Mouse (Mus musculus): ENCODE measurements around the gene Cpsf3.

The Cpsf3 gene

DNA sequence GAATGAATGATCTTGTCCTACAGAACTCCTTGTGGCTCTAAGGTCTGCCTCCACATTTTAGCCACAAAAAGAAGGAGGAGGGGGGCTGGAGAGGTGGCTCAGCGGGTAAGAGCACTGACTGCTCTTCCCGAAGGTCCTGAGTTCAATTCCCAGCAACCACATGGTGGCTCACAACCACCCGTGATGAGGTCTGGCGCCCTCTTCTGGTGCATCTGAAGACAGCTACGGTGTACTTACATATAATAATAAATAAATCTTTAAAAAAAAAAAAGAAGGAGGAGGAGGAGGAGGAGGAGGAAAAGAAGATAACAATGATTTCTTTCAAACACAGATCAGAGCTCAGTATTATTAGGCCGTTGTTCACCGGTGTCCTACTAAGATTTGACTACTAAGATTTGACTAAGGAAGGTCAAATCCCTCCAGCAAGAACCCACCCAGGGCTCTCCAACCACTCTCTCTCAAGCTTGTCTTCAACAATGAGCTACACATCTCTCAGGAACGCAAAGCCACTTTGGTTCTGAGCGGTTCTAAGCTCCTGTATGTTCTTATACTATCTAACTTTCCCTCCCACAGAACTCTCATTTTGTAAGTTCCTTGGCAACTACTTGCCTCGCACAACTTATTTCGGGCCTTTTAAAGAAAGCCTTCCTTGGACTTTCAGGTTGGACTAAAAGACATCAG, at the start of gene Cpsf3:
Gene Cpsf3, plus strand, starts transcription at position 631 of the 681 bp plus-strand sequence.
- no peak for DNase-seq

DNA sequence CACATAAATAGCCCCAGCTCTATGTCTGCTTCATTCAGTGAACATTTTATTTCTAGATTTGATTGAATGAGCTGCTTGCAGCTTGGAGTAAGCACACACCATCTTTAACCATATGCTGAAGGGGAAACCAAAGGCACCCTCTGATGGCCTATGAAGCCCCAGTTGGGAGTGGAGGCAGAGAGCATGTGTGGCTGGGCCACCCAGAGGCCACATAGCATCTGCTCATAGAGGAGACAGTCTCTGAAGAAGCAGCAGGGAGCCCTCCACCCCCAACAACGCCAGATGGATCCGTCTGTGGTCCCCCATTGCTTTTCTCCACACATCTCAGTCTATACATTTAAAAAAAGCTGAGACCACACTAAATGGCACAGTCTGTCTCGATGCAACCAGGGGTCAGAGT, 43.2 kb upstream of the Cpsf3 start:
- DNase-seq, result no peak

DNA sequence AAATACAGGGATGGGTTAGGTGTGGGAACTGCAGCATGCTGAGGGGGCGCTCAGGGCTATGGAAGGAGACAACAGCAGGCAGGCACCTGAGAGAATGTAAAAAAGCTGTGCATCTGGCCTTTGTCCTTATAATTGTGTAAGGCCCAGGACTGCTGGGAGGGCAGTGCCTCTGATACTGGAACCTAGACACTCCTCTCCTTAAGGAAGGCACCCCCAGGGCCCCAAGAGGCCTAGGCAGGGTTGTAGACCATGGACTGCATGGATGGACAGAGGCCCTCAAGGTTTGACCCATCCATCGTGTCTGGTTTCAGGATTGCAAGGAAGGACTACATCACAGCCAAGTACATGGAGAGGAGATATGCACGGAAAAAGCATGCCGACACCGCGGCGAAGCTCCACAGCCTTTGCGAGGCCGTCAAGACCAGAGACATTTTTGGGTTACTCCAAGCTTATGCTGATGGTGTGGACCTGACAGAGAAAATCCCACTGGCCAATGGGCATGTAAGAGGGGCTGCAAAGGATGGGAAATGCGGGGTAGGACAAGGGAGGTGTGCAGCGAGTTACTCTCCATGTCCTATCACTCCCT, 40.7 kb upstream of the Cpsf3 start:
- DNase-seq, result no peak

DNA sequence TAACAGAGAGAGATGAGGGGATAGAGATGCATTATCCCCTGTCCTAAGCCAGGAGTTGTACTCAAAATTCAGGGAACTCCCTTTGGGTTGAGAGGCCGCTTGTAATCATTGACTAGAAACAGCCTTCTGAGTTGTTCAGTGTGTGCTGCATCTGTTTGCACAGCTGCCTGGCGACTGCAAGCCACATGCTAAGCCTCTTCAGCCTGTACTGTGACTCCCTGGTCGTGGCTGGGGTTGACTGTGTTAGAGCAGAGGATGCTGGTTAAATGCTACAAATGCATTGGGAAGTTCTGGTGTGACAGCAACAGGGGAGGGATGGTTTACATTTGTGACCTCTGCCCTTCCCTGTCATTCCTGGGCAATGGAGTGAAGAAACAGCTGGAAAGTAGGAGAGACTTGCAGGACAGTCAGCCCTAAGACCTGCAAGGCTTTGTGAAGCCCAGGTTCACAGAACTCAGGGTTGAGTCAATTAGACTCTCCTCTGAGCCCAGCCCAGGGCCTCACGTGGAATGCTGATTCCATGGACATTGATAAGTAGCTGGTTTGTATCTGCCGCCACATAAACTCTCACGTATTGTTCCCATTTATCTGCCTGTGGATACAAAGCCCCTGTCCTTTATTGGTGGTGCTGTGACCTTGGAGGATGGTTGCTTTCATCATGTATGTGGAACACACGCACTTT, 37.3 kb upstream of the Cpsf3 start:
- no peak for DNase-seq

DNA sequence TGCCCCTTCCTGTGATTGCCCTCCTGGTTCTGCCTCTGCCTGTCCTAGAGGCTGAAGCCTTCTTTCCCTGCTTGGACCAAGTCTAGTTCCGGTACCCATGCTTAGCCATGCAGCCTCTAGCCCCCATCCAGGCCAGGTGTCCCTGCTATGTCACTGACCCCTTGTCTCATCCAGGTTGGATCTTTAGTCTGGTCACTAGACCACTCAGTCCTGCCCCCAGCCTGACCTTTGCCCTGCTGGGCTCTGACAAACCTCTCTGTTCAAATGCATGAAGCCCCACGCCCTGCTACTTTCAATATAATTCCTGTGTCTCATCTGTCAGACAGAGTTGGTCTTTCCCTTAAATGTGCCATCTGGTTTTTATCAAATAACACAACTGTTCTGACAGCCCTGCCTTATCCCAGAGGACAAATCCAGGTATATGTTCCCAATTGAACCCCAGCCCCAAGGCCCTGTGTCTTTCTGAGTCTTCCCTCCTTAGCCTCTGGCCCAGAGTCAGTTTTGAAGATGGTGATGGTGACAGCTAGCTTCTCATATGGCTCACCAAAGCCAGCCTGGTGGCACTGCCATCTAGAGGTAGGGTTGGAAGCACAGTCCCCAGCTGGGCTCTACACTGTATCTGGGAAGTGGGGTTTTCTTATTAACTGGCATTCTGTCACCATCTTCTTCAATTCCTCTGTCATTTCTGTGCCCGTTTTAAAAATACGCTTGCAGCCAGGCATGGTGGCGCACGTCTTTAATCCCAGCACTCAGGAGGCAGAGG, 24.5 kb upstream of the Cpsf3 start:
- DNase-seq, result peak; percentile 33

DNA sequence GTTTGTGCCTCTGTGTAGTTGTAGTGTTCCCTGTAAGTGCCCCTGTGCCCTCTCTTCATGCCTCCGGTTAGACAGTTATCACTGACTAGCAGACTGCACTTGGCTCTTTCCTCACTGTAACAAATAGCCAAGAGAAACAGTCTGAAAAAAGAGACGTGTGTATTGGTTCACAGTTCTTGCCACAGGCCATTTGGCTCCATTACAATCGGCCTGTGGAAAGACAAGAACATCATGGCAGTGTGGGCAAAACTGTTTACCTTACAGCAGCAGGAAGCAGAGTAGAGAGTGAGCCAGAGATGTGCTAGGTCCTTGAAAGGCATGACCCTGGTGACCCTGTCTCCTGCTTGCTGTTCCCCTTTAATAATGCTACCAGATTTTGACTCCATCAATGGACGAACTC, 23.7 kb upstream of the Cpsf3 start:
- no peak for DNase-seq

DNA sequence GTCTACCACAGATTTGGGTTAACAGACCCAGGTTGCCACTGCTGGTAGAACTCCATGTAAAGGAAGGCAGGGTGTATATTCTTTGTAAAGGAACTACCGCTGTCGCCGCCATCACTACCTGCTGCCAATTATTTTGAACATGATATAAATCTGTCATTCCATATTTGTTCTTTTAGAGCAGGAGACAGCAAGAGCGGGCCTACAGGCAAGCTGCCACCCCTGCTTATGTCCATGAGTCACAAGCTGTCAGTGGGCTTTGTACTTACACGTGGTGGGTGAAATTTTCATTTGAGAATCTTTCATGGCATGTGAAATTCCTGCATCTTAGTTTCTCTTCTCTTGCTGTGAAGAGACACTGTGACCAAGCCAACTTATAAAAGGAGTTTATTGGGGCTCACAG, 21.9 kb upstream of the Cpsf3 start:
- DNase-seq, result no peak

DNA sequence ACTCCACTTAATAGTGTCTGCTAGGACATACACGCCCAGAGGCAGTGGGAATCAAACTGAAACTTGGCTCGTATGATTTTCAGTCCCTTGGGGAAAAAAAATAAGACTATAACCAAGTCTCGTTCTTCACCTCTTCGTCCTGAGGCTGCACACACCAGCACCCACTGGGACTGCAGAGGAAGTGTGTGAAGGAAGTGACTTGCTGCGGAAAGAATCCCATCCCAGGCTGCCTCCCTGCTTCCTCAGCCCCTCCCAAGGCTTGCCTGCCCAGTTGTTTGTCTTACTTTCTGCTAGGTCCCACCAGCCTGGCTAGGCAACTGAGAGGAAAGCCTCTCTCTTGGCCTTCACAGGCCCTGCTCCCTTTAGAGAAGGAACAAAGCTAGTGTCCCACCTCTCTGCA, 20.9 kb upstream of the Cpsf3 start:
- peak; percentile 7 for DNase-seq

DNA sequence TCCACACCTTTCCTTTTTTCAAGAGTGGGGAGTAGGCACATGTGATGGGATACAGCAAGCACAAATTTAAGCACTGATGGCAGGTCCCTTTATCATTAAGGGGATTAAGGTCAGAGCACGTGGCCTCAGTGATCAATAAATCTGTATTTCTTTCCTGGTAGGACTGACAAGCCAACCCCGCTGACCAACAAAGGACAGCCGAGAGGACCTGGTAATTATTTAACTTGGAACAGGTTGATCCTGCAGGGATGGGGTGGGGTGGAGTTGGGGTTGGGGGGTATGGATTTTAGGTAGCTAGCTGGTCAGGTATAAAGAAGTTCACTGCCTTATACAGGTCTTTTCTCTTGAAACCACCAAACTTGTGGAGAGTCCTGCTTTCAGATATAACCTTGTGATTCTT, 20.2 kb upstream of the Cpsf3 start:
- DNase-seq, result peak; percentile 8

DNA sequence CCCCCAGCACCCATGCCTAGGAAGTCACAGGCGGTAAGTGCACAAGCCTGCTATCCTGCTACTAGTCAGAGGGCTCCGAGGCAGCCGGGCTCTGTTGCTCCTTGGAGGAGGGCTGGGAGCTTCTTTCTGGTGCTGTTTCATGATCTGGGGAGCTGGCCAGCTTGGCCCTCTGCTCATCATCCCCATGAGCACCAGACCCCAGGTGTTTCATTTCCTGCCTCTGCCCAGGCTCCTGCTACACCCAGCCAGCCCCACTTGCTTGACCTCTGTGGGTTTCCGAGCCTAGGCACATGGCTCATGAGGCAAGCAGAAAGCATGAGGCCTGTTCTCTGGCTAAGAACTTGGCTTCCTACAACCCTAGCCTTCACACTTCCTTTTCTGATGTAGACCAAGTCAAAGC, 19.7 kb upstream of the Cpsf3 start:
- no peak for DNase-seq

DNA sequence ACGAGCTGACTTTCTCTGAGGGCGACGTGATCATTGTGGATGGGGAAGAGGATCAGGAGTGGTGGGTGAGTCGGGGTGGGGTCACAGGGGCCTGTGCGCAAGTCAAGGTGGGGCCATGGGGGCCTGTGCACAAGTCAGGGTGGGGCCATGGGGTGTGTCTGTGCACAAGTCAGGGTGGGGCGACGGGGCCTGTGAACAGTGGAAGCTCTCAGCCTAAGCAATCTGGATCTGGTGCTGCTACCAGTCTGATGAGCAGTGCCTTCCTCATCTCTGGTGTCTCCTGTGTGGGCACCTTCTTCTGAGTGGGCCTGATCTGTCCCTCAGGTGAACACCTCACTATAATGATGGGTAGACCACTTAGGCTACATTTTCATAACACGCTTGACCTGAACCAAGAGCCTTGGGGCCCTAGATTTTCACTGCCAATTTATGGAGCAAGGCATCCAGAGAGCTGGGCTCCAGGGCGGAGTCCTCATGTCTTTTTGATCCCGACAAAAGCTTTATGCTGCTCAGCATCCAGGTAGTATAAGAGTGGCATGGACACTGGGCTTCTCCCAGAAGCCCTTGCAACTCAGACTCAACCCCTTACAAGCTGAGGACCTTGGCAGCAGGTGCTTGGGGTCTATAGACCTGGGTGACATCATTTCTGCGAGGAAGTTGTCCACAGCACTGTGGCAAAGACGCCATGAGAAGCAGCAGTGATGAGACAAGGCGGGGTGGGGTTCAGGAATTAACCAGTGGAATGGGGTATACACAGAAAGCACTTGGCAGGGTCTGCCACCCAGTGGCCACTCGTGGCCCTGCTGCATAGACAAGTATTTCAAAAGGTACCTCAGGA, 19.0 kb upstream of the Cpsf3 start:
- DNase-seq, result peak; percentile 59

DNA sequence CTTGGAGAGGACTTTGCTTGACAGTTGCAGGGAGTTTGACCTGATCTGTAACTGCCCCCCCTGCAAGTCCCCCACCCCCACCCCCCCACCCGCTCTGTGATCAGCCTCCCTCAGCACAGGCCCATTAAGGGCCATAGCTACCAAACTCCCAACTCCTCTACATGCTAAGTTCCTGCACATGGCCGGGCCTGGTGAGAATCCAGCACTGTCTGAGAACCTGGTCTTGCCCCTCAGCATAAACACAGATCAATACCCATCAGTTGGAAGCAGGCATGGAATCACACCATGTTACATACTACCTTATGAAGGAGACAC, 18.4 kb upstream of the Cpsf3 start:
- no peak for DNase-seq

DNA sequence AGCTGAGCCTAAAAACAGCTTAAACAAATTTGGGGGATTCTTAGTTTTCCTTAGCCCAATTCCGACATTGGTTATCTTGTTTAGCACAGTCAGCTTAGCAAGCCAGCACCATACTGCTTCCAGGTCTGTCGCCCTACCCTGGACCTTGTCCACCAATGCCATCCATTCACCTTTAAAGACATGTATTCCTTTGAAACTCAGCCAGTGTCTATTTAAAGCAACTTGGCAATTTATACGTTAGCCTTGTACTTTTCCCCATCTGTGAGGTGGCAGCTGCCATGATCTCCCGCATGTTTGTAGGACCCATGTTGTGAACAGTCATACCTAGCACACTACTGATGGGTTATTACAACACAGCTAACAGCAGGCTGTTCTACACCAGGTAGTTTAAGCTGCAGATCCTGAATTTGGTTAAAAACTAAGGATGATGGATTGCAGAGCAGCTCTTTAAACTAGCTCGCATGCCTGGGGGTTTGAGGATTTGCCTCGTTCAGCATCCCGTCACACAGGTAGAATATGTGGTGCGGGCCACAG, 17.0 kb upstream of the Cpsf3 start:
- no peak for DNase-seq

DNA sequence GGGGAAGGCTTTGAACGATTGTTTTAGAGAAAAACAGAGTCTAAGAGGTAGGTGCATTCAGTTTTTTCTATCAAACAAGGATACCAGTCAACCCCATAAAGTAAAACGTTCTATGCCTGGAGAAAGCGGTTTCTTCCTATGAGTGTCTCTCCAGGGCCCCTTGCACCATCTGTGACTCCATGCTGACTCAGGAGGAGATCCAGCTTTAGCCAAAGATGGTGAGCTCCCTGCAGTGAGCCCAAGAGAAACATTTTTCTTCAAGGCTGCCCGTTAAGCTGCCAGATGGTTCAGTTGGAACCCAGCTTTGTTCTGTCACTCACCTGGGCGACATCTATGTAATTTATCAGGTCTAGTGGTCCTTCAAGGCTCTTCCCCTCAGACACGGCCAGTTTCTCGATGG, 10.7 kb upstream of the Cpsf3 start:
- DNase-seq, result no peak

DNA sequence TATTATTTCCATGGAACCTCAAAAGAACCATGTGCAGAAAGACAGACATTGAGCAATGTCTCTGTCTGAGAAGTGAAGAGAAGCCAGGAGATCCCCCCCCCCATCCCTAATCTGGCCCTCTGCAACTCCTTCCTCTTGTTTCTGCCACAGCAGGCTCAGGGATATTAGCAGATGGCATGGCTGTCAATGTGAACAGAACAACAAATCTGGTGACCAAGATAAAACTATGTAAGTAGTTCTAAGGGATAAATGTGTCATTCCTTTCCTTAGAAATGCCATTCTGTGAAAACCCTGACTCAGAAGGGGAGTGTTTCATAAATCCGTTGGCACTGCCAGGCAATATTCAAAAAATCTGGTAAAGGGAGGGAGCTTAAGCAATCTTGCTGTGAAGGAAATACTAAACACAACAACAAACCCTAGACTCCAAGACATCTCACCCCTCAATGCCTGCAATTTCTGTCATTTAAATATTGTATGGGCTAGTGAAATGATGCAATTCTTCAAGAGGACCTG, 7.8 kb upstream of the Cpsf3 start:
- no peak for DNase-seq

DNA sequence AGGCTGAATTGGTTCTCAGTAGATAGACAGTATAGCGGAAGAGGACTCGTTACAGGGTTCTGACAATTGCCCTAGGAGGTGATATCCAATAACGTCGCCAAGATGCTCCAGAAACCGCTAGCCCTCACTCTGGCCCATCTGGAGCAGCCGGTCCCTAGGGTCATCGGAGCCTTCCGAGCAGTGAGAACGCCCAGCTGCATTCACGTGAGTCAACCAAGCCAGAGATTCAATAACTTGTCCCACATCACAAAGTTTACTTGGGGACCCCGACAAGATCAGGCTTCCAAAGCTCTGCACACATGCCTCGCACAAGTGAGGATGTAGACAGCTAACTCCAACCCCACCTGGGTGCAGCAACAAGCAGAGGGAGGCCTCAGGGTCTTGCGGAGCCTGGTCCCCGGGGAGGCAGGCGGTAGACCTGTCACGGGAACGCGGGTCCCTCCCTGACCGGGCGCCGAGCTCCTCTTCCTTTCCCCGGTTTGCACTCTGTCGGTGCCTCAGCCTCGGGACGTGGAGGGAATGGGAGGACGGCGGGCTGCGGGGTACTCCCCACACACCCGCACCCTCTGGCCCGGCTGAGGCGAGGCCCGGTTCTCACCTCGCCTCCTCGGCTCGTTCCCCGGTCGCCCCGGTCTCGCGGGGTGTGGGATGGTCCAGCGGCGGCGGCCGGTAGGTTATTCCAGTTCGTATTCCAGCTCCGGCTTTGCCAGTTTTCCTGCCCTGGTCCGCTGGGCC, 484 bp downstream of the Cpsf3 start:
- no peak for DNase-seq

DNA sequence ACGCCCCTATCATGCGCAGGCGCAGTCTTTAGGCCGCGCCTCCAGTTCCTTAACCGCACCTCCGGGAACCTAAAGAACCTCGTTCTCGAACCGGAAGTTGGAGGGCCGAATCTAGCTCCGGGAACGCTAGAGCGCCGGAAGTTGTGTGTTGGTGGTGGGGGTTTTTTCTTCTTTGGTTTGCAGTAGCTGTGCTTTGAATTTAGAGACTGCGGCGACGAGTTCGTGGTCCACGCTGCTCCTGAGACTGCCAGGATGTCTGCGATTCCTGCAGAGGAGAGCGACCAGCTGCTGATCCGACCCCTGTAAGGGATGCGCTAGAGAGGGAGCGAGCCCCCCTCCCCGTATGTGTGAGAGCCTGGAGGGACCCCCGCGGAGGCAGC, 1.0 kb downstream of the Cpsf3 start, which contains the start of gene Itgb1bp1:
Gene Itgb1bp1, minus strand, starts transcription at position 42 of the 380 bp plus-strand sequence.
- DNase-seq, result peak; percentile 98

DNA sequence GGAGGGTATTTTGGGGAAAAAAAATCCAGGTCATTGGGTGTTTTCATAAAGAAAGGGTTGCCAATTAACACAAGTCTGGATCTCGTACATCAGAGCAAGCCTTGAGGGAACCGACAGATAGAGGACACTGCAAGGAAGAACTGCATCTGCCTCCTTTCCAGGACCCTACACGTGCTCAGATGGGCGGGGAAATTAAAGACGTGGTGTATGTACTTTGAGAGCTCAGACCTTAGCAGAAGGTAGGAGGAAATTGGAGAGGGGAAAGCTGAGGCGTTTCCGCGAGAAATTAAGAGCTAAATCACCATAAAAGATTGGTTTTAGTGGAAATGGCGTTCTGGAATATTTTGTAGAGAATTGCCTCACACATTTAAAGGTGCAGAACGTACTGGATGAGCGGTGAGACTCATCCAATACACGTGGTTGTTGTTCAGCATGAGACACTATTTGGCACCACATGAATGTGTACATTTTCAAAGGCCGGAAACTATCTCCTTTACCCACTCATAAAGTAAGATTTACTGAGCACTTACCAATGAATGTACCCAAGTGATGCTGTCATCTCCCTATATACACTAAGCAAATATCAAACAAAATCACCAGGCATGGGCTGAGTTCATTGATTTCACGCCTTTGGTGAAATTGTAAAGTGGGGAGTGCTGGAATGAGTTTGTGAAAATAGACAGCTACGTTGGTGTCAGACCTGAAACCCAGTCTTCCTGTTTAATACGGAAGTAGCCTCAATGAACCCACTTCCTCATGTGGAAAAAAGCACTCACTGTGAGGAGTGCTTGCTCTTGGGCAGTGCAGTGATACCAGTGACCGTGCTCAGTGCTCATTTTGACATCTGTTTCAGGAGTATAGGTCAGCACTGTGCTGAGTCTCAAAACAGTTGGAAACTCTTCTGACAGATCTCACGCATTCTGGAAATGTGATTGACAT, 1.8 kb downstream of the Cpsf3 start:
- peak; percentile 33 for DNase-seq

DNA sequence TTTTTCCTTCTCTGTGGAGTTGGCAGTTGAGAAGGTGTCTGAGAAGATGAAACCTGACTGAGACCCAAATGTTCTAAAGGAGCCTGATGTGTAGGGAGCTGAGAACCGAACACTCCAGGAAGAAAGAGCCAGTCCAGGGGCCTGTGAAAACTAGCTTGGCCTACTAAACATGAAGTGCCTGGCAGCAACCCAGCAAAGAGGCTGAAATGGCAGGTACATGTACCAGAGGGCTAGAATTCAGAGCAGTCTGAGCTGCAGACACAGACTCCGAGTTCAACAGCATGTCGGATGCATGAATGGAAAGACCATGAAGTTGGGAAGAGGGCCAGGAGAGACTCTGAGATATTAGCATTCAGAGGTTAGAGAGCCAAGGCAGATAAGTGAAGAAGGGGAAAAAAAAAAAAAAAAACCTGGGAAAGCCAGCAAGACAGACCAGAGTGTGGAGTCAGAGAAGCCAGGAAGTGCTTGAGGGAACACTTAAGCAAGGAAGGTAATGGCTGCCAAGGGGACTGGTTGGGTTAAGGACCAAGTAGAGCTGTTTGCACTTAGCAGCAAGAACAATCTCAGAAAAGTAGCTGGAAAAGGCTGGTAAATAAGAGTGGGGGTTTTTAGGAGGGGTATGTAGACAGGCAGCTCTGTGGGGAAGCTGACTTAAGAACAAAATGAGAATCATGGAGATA, 3.7 kb downstream of the Cpsf3 start:
- no peak for DNase-seq

DNA sequence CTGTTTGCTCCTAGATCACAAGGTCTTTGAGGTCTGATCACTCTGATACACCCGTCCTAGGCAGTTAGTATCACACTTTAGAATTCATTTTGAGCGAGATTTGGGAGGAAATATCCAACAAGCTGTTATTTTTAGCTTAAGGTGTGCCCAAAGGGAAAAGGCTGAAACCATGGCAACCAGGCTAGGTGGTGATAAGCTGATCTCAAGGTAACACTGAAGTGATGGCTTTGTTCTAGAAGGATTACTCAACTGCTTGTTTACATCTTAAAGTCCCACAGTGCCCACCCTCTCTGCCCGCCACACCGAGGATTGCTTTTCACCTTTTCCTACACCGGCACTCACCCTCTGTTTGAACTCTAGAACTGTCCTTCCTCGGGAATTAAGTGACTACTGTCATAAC, 4.5 kb downstream of the Cpsf3 start:
- DNase-seq, result no peak

Data from liver (tissue).